Mouse (Mus musculus) spleen, adult 2 months (tissue): ENCODE data around the gene Acsm2.

Experiments
- CTCF ChIP-seq: fragments of 200-500 bp; IDR thresholded peaks from 2 replicates; pipeline ENCODE4 v1.5.1; 2011; ENCODE audit warnings: mild to moderate bottlenecking, inconsistent platforms; ENCODE audit not compliant: insufficient read depth, insufficient read length, insufficient replicate concordance; ENCODE audit errors: extremely low read depth
- POLR2A ChIP-seq: fragments of 200-500 bp; IDR thresholded peaks from 2 replicates; pipeline ENCODE4 v1.6.1; 2011; ENCODE audit warnings: low read depth, low read length, inconsistent platforms

DNA sequence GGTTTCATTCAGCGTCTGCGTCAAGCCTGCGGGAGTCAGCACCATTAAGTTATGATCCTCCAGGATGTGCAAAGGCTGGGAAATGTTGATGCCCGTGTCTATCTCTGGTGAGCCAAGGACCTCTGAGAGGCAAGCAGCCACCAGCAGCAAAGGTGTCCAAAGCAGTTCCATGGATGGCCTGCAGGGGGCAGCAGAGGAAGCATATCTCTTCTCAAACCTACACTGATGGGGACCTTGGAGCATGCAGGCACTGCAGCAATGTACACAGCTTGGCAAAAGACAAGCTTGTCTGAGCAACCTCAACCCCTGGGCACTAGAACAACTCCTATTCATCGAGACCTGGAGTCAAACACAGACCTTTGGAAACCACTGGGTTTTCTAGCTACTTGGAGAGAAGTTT is 34.5 kb upstream of the Acsm2 start:
- TF ChIP-seq CTCF: peak; percentile 16; the same call in 1 of the 2 replicates
- no peak for TF ChIP-seq POLR2A
